Mouse (Mus musculus) heart, postnatal 0 days (tissue): ENCODE data around the gene Ppp2r5d.

Source experiments
- CTCF ChIP-seq: IDR thresholded peaks from 2 replicates; pipeline ENCODE4 v1.5.1; 2016; ENCODE audit warnings: antibody characterized with exemption, control low read depth, low read depth
- EP300 ChIP-seq: IDR thresholded peaks from 2 replicates; pipeline ENCODE4 v1.6.1; 2016; ENCODE audit warnings: antibody characterized with exemption, low read depth

DNA sequence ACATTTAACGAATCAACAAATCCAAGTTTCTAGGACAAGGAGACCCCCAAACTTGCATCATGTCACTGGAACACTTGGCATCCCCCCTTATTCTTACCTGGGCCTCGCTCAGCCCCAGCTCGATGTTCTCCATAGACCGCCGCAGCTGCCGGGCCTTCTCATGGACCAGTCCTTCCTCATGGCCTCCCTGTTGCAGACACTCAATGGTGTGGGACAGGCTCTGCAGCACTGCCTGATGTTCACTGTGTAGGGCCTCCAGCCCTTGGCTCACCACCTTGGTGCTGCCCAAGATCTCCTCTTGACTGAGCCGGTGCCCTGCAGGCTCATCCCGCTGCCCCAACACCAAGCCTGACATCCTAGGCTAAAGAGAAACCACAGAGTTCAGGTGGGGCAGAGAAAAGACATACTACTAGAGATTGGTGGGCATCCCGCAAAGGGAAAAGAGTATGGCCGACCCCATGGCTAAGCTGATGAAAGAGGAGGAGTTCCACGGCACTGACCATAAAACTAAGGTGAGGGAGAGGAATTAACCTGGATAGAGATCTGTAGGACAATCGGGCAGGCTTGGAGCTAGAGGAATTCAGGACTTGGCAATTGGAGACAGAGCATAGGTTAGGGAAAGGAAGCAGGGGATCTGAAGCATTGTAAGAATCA lies 60.6 kb downstream of the Ppp2r5d start:
- TF ChIP-seq CTCF (no peak), EP300 (no peak)
